Mouse (Mus musculus): ENCODE data around the gene Ddah2. TPM values are rescaled to one million over a fixed set of nuclear protein-coding genes. Genes with fewer than 3 reads are reported as not detected.
A peak's percentile ranks its signal among the peaks of the same experiment; 100 is the strongest.

Ddah2 gene
- total RNA-seq, 1 experiment from 2014 or later: 17.8 TPM

GRCm38 (mm10) chr17:35050126-35050750, 8.6 kb upstream of the Ddah2 start:
- DNase-seq: peak; percentile 78

- DNase-seq: peak; percentile 61
Measured at GRCm38 (mm10) chr17:35051156-35052086, 7.4 kb upstream of the Ddah2 start.

DNA sequence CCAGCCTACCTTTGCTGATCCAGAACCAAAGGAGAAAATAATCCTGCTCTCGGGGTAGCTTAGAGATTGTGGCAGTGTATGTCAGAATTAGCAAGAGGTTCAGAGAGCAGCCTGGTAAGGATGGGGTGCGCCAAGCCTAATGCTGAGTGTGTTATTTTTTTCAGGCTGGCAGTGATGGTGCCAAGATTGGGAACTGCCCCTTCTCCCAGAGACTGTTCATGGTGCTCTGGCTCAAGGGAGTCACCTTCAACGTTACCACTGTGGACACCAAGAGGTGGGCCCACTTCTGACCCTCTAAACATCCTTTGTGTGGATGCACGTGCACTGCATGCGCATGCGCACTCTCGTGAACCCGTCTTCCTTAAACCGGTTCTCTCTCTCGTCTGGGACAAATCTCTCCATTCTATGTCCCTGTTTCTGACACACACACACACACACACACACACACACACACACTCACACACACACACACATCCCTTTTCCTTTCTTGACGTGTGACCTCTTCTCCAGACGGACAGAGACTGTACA, 6.5 kb upstream of the Ddah2 start:
- no peak for DNase-seq

- DNase-seq: no peak
Measured at GRCm38 (mm10) chr17:35055691-35056495, 2.9 kb upstream of the Ddah2 start.

DNA sequence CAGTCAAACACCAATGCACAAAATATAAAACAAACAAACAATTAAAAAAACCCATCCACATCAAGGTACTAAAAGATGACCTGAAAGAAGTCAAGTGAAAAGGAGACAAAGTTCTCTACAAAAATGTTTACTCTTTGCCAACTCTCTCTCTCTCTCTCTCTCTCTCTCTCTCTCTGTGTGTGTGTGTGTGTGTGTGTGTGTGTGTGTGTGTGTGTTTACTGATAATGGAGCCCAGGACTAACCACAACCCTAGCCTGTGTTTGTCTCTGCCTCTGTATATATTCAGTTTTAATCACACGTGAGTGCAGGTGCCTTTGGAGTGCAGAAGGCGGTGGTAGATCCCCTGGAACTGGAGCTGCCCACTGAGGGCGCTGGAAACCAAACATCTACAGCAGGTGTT, 1.7 kb upstream of the Ddah2 start:
- no peak for DNase-seq

DNA sequence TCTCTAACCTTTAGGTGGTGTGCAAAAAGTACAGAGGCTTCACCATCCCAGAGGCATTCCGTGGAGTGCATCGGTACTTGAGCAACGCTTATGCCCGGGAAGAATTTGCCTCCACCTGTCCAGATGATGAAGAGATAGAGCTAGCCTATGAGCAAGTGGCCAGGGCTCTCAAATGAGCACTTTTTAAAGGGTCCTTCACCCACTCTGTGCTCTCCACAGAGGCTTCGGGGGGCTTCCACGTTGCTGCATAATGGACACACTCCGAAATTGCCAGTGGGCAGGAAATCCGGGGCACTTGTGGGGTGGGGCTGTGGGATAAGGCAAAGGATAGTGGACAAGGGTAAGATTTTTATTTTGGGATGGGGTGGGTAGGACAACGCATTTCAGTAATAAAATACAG, 519 bp upstream of the Ddah2 start:
- DNase-seq: no peak

DNA sequence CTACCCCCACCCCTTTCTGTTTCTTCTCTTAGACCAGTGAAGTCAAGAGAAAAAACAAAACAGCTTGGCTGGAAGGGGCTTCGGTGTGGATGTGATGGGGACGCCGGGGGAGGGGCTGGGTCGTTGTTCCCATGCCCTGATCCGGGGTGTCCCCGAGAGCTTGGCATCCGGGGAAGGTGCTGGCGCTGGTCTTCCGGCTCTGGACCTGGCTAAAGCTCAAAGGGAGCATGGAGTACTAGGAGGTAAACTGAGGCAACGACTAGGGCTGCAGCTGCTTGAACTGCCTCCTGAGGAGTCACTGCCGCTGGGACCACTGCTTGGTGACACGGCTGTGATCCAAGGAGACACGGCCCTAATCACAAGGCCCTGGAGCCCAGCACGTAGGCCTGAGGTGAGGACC, 1.2 kb downstream of the Ddah2 start:
- no peak for DNase-seq

- DNase-seq: no peak
Measured at GRCm38 (mm10) chr17:35060737-35061297, 2.0 kb downstream of the Ddah2 start.

GRCm38 (mm10) chr17:35061299-35061698, 2.5 kb downstream of the Ddah2 start:
- DNase-seq: no peak

GRCm38 (mm10) chr17:35063466-35063865, 4.6 kb downstream of the Ddah2 start:
- DNase-seq: no peak

DNA sequence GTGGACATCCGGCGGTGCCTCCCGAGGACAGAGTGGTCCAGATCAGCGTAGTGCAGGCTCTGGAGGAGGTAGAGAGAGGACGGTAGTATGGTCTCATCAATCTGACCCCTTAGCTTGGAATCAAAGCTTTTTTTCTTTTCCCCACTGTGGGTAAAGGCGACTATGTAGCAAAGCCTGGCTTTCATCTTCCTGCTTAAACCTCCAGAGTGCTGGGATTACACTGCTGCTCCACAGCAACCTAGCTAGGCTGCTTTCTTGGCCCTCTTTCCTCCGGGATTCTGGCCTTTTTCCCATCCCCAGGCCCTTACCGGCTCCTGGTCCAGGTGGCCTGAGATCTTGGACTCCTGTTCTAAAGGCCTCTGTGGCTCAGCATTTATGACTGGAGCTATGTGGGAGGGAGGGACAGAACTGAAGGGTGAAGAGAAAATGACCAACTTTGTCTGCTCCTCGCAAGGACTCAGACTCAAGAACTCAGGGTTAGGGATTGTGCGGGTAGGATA, 5.6 kb downstream of the Ddah2 start:
- no peak for DNase-seq

DNA sequence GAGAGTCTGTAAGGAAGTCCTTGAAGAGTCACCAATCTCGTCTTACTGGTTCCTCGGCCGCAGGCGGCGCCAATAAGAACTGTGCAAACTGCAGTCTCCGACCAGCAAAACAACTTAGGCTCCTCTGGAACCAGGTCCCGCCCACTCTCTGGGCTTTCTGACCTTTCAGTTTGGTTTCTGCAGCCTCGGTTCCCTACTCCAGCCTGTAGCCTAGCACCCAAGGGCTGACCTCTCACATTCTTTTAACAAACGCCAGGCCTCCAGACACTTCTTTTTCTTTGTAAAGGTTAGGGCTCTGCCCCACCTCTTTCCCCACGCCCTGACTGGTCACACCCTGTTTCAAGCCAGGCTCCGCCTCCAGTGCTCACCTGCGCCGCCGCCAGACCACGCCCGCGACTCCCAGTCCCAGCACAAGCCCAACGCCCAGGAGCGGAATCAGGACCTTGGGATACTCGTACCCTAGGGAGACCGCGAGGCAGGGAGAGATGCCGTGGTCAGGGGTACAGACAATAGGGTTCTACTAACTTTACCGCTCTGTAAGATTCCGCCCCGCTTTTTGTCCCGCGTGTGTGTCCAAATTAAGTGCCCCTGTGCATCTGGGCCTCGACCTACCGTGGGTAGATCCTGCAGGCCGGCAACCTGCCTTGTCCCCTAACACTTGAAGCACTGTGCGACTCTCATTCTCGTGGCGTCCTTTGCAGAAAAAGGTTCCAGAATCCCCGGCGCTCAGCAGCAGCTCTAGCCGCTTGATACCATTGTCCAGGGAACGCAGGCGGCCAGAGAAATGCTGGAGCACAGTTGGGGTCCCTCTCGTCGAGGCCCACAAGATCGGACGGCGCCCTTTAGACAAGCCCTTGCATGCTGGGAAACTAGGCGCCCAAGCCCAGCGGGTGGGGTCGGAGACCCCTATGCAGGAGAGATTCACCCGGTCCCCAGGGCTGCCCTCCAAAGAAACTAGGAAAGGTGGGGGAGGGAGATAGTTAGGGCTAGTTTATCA, 6.4 kb downstream of the Ddah2 start, which contains the start of gene Ly6g6c:
Gene Ly6g6c, plus strand, starts transcription at position 438 of the 997 bp plus-strand sequence.
- no peak for DNase-seq

- no peak for DNase-seq
Measured at GRCm38 (mm10) chr17:35066084-35066483, 7.2 kb downstream of the Ddah2 start, which contains the start of gene Mpig6b. Mpig6b (minus strand) TSS chr17:35066184.

DNA sequence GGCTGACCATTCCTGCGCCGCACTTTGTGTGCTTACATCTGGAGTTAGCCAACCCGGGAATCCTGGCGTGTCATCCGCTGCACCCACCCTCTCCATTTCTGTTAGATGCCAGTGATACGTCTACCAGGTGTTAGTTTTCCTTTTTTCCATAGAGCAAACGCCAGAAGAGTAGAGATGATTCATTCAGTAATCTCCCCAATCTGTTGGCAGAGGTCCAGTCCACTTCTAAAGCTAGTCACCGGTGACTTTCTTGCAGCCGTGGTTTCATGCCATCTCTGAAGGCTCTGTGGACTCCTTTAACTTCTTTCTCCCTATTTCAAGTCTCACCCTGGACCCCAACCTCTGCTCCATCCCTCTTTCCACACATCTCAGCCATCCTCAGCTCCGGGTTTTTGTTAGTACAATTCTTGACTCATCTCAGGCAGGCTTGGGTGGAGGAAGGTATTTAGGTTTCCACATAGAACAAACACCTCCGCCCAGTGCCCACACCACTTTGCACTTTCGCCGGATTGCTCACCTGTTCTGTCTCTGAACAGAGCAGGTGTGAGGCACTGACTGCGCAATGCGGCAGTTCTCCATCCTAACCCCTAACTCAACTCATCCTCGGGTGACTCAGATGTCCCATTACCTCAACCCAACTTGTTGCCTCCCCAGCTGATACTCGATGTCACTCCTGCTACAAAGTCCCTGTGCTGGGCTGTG, 9.5 kb downstream of the Ddah2 start:
- no peak for DNase-seq

- DNase-seq: no peak
Measured at GRCm38 (mm10) chr17:35070556-35071229, 11.9 kb downstream of the Ddah2 start.

GRCm38 (mm10) chr17:35071454-35071853, 12.6 kb downstream of the Ddah2 start:
- no peak for DNase-seq

- DNase-seq: no peak
Measured at GRCm38 (mm10) chr17:35074097-35074496, 15.3 kb downstream of the Ddah2 start.

DNA sequence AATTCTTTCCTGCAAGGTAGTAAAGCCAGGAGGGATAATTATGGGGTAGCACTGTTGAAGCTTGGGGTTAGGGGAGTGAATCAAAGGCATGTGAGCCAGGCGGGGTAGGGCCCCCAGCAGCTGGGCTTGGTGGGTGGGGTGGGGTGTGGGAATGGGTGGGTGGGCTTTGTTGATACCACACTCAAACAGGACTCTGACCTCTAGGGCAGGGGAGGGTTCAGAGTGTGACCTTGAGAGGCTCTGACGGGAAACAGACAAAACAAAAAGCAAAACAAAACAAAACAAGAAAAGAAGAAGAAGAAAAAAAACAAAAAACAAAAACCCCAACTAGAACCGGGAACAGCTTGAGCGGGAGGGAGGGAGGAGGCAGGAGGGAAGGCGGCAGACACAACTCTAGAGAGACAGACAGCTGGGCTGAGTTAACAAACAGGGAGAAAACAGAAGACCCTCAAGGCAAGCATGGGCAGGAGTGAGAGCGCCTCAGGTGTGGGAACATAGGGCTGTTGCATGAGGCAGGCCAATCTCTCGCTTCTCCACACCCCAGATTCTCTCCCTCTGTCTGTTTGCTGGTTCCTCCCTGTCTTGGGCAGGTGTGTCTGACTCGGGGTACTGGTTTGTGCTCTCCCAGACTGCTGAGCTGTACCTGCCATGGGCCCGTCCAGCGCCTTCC, 17.8 kb downstream of the Ddah2 start, which contains the start of gene Ly6g6e:
Gene Ly6g6e, plus strand, starts transcription at position 396 of the 670 bp plus-strand sequence.
- no peak for DNase-seq
